Mouse (Mus musculus) granulocyte monocyte progenitor cell, adult 5-6 weeks (primary cell): ENCODE measurements at regions not wholly inside any gene's neighbourhood (a gene's known extent, or its start where the extent isn't known, plus 50 kb on each side); places are given as distances from the start of the nearest gene placed in this dataset.

ENCODE experiments used
- ATAC-seq: replicated peaks from 2 replicates; pipeline ENCODE4 v1.8.0; 2016; ENCODE audit warnings: mild to moderate bottlenecking, moderate TSS enrichment, inconsistent platforms; ENCODE audit not compliant: poor library complexity, severe bottlenecking

GRCm38 (mm10) chr15:93903671-93904603 is 308.2 kb upstream of the Prickle1 start:
- ATAC-seq = no peak

- no peak for ATAC-seq
These were observed 287.1 kb upstream of the Prickle1 start for GRCm38 (mm10) chr15:93882826-93883225.

DNA sequence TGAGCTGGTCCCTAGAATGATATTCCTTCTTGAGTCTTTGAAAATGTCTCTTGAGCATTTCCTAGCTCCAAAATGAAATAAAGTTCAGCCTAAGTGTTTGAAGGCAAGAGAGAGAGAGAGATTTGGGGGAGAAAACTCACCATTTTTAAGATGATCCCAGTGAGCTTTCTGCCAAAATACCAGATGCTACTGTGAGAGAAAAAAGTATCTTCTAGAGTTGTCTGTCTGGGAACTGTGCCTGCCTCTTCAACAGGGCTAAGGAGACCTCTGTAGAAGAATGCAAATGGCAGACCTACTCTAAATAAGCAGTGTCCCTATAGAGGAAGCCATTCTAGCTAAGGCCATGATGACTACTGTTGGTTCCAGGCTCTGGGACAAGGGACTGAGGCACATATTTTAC is 285.6 kb upstream of the Prickle1 start:
- no peak for ATAC-seq

- ATAC-seq = no peak
These were observed 284.6 kb upstream of the Prickle1 start for GRCm38 (mm10) chr15:93880302-93880701.

DNA sequence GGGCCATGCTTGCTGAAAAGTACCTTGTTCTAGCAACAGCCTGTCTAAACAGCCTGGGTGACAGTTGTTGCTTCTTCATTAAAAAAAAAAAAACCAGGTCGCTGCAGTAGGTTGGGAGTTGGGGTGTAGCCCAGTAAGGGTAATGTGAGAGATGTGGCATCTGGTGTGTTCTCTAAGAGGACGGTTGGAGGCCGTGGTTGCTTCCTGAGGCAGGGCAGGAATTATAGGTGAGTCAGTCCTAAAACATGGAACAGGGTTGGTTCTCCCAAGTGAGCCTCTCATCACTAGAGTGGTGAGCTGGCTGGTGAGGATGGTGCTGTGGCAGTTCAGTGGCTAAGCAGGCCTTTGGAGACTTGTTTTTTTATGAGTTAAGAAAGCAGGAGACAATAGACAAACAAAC is 283.3 kb upstream of the Prickle1 start:
- ATAC-seq = no peak

DNA sequence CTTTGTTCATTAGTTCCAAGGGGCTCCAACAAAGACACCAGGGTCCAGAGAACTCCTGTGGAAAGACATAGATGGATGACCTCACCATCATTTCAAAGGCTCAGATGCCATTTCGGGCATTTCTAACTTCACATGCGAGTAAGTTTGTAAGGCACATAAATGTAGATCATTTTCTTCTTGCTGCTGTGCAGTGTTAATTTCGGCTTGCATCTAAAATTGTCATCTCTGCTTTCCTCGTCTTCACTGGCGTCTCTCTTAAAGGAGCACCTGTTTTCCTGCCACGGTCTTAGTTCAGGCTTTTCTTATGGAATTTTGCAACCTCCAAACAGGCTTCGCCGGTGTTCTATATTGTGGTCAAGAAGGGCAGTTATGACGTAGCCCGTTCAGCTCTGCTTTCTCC is 280.6 kb upstream of the Prickle1 start:
- no peak for ATAC-seq

- ATAC-seq = no peak
These were observed 280.0 kb upstream of the Prickle1 start for GRCm38 (mm10) chr15:93875685-93876084.

DNA sequence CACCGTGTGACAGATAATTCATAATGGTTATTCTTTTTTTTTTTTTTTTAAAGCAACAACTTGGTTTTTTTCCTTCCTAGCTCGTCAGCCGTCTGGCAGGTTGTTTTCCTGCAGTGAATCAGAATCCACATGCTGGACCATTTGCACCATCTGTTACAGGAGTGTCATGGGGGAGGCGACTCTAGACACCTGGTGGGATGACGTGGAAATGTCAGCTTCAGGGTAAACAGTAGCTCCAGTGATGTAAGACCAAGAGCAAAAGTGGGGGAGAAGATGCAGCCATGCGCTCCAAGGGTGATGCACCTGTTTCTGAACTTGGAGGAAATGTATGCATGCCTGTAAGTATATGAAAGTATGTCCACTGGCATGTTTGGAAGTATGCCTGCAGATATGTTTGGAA is 278.5 kb upstream of the Prickle1 start:
- no peak for ATAC-seq

DNA sequence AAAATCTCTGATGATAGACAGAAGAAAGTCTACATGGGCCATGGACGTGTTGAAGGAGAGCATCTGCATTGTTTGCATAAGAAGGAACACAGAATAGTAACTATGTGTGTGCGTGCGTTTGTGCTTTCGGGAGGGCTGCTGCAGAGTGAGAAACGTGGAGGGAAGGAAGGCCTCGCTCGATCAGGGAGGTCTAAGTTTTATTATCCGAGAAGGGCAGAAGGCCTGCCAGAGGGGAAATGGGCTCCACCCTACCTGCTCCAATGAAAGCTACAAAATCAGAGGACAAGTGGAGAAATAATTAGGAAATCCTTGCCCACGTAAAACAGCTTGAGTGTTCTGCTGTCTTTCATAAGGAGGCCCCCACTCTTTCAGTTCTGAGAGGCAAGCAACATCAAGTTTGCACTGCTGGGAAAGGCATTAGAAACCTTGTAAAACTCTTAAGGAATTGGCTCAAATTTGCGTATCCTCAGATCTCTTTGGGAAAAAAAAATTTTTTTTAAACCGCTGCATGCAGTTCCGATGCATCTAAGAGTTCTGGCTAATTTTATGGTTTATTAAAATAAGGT is 261.7 kb upstream of the Prickle1 start:
- no peak for ATAC-seq

DNA sequence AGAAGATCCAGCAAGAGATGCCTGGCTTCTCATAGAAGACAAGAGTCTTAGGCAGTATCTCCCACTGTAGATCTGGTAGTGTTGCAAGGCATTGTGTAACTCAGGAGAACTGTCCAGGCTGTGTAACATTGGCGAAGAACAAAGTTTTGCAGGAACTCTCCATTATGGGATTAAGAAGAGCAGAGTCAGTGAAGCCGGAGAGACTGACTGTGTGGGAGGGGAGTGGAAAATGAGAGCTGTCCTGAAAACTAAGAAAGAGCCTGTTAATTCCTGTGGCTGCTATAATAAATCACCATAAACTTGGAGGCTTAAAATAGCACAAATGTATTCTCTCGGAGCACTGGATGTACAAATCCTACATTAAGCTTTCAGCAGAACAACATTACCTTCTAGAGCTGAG is 257.5 kb upstream of the Prickle1 start:
- no peak for ATAC-seq

- ATAC-seq = no peak
These were observed 256.4 kb upstream of the Prickle1 start for GRCm38 (mm10) chr15:93852126-93852525.

DNA sequence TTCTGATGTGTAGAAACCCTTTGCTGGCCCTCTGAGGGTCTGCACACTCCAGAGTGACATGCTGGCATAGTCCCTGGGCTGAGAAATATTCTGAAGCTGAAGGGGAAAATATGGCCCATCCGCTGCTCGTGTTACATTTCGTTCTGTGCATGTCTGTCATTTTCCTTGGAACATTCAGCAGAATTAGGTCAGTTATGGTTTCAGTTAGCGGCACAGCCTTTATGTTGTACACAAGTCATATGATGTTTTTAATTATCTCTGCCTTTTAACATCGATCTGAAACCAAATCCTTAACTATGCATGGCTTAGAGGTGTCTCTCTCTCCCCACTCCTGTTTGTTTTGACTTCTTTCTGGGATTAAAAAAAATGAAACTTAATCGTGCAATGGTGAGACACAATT is 254.7 kb upstream of the Prickle1 start:
- no peak for ATAC-seq

GRCm38 (mm10) chr15:93848830-93849229 is 253.1 kb upstream of the Prickle1 start:
- no peak for ATAC-seq

GRCm38 (mm10) chr15:93846797-93847196 is 251.1 kb upstream of the Prickle1 start:
- ATAC-seq = no peak

GRCm38 (mm10) chr15:93845801-93846200 is 250.1 kb upstream of the Prickle1 start:
- ATAC-seq = no peak

DNA sequence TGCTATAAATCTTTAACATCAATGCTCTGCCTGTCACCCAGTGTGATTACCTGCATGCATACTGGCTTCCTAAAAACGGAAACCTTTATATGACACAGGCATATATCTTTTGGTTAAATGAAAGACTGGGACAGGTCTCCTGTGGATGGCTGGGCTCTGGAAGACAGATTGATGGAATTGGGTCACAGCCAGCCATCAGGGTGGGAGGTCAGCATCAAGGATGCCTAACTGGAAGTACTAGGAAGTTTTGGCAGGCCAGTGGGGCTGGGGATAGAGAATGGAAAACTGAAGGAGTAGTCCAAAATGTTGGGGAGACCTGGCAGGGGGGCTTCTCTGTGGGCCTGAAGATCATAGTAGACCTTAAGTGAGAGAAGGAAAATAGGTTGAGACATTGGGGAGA is 237.3 kb upstream of the Prickle1 start:
- ATAC-seq = no peak

DNA sequence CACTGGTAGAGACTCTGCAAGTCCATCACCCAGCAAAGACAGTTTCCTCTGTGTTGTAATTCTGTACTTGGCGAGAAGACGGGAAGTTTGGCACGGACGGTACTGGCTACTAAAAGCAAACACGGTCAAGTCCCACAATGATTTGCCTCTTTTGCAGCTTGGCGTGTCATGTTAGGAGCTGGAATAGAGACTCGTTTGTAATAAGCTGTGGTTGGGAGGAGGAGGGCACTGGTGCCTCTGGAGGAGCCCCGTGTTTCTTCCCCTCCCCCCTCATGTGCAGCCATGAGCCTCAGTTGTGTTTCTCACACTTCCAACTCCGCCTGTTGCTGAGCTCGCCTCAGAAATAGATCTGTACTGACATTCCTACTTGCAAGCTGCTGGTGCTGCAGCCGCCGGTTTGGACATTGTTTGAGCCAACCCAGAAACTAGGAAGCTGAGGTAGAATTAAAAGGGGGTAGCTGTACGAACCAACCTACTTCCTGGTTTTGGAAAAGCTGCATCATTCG is 236.8 kb upstream of the Prickle1 start:
- ATAC-seq = peak; percentile 72

DNA sequence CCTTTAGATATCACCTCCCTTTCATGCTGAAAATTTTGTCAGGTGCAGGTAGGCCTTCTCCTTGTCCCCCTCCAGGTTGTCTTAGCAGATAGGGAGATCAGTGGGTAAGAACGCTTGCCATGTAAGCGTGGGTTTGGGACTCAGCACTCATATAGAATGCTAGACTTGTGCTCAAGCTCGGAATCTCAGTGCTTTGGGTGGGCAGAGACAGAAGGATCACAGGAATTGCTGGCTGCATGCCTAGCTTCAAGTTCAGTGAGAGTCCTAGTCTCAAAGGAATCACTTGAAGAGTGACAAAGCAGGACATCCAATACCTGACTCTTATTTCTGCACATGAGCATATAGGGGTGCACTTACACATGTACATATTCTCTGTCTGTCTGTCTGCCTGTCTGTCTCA is 235.5 kb upstream of the Prickle1 start:
- ATAC-seq = no peak

DNA sequence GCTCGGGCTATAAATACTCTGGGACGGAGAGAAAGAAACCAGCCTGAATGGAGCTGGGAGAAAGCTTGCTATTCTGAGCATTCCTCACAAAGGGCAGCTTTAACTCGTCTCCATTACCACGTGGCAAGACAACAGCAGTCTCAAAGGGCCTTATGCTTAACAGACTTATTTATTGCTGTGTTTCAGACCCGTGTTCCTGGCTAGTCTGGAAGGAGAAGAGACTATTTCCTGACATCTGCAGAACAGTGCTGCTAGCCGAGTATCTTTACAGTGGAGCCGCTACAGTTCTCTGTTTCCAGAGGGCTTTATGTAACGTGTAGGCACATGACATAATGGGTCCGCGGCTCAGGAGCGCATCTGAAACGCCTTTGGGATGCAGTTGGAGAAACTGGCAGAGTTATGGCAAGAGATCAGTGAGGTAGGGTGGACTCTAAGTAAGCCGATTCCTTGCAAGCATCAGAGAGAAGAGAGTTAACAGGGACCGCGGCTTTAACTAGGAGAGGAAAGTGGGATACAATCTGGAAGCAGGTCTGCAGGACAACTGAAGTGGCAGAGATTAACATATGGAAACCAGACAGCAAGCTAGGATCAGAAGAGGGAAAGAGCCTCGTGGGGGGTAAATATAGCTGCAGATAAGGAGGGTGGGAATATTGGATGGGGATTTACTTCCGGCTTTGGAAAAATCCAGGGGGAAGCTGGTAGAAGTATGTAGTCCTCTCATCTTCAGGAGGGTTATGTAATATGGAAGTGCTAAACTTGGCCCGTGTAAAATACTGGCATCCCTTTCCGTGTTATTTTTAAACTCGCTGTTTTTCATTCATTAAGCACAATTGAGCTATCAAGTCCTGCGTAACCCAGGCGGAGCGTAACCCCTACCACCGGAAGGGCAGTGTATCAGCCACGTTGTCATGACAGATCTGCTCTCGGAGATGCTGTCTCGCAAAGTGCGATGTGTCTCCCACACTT is 229.3 kb upstream of the Prickle1 start:
- no peak for ATAC-seq

GRCm38 (mm10) chr15:93821236-93821635 is 225.5 kb upstream of the Prickle1 start:
- ATAC-seq = no peak

GRCm38 (mm10) chr15:93812011-93812410 is 216.3 kb upstream of the Prickle1 start:
- no peak for ATAC-seq
